In genomic region chr19:57997961-57998360, GRCm38 (mm10) we compare ENCODE assay signal across 8 mouse cellular contexts.
DNase-seq lines count a peak whose midpoint lies in the region; ATAC-seq and TF ChIP-seq lines count a peak whose summit lies in the region.
"Had no signal": no experiment of that assay in that cellular context is flagged by ENCODE, and none has a peak within 500 bp of the region (broad histone marks: within the 10 kb centered on the region; RNA-seq: fewer than 3 reads in every experiment).

No protein-coding gene starts in this region.

- no peaks in the 10 kb centered on the region for H3K9me3 ChIP-seq in kidney, embryonic 14.5 days (ENCODE audit: control insufficient read depth, low read length)
- H3K9me3 ChIP-seq in ES-E14 (ENCODE audit: control insufficient read depth, insufficient read depth, low read depth, low read length), result no peaks in the 10 kb centered on the region
- H3K9me3 ChIP-seq in midbrain, postnatal 0 days (ENCODE audit: low read length), result no peaks in the 10 kb centered on the region

- no peak overlapping the region for H3K4me2 ChIP-seq in kidney, embryonic 14.5 days (replicated peaks; ENCODE audit: low read depth, low read length)
- H3K4me2 ChIP-seq in midbrain, postnatal 0 days (ENCODE audit: low read depth, low read length, poor library complexity, severe bottlenecking), result no peak overlapping the region

- in situ Hi-C loops in ES-E14 (cut with MboI; ENCODE audit: low sequenced_read_pairs in 2 of 2, unreplicated experiment in 2 of 2), result no loop called here

- H3K4me1 ChIP-seq in kidney, embryonic 14.5 days (ENCODE audit: control insufficient read depth, insufficient read depth, low read length), result no peaks in the 10 kb centered on the region
- H3K4me1 ChIP-seq in ES-E14 (ENCODE audit: control insufficient read depth in 2 of 2, insufficient read depth in 2 of 2, low read length in 2 of 2, poor library complexity in 1 of 2), result no peaks in the 10 kb centered on the region
- H3K4me1 ChIP-seq in midbrain, postnatal 0 days (ENCODE audit: insufficient read depth, low read length), result no peaks in the 10 kb centered on the region

- peak; percentile 69 for TF ChIP-seq CTCF in midbrain, postnatal 0 days (IDR thresholded peaks at IDR 0.05)

- H3K27me3 ChIP-seq in kidney, embryonic 14.5 days (ENCODE audit: control insufficient read depth, insufficient read depth, low read length), result no peaks in the 10 kb centered on the region
- no peaks in the 10 kb centered on the region for H3K27me3 ChIP-seq in midbrain, postnatal 0 days (ENCODE audit: insufficient read depth, low read length)
- H3K27me3 ChIP-seq: megakaryocyte, embryonic 14.5 days had no signal

- DNase-seq in kidney, adult 9 months, result peak; percentile 22
- DNase-seq in CD4-positive helper T cell, adult 2 months (ENCODE audit: low read depth, low spot score), result peak; percentile 18
- peak; percentile 60 for DNase-seq in ES-E14 (ENCODE audit: low read depth, low spot score)
- peak; percentile 53 for DNase-seq in embryo, embryonic 9.5 days (ENCODE audit: extremely low spot score)
- peak; percentile 62 for DNase-seq in midbrain, postnatal 0 days (ENCODE audit: low spot score)
- DNase-seq in frontal cortex, postnatal 36 days (ENCODE audit: low spot score in 2 of 2), result no peak

- H3K27ac ChIP-seq in kidney, embryonic 14.5 days (ENCODE audit: low read depth, low read length), result no peak overlapping the region
- no peak overlapping the region for H3K27ac ChIP-seq in ES-E14 (ENCODE audit: insufficient read depth, low read depth, low read length, poor library complexity, severe bottlenecking)
- no peak overlapping the region for H3K27ac ChIP-seq in midbrain, postnatal 0 days (ENCODE audit: low read depth, low read length)

- 44% methylated on average over 4 of the region's 4 CpGs for whole genome bisulfite sequencing in kidney, embryonic 14.5 days
- WGBS in midbrain, postnatal 0 days, result 41% methylated on average over 4 of the region's 4 CpGs

- no peak for ATAC-seq in kidney, embryonic 14.5 days (ENCODE audit: low FRiP score, low TSS enrichment)
- ATAC-seq in midbrain, postnatal 0 days (ENCODE audit: low FRiP score), result no peak

- no peaks in the 10 kb centered on the region for H3K36me3 ChIP-seq in kidney, embryonic 14.5 days (ENCODE audit: control insufficient read depth, insufficient read depth, low read length)
- H3K36me3 ChIP-seq in ES-E14 (ENCODE audit: control insufficient read depth, insufficient read depth, low read length, poor library complexity, severe bottlenecking), result no peaks in the 10 kb centered on the region
- H3K36me3 ChIP-seq in midbrain, postnatal 0 days (ENCODE audit: insufficient read depth, low read length), result no peaks in the 10 kb centered on the region

- H3K4me3 ChIP-seq in kidney, embryonic 14.5 days (ENCODE audit: low read length), result no peak overlapping the region
- no peak overlapping the region for H3K4me3 ChIP-seq in ES-E14 (ENCODE audit: insufficient read depth in 1 of 2, low read depth in 1 of 2, low read length in 2 of 2, poor library complexity in 1 of 2, severe bottlenecking in 1 of 2)
- no peak overlapping the region for H3K4me3 ChIP-seq in midbrain, postnatal 0 days (ENCODE audit: low read depth, low read length)
- H3K4me3 ChIP-seq: megakaryocyte, embryonic 14.5 days had no signal

- no peak overlapping the region for H3K9ac ChIP-seq in kidney, embryonic 14.5 days (ENCODE audit: low read depth, low read length)
- no peak overlapping the region for H3K9ac ChIP-seq in ES-E14 (ENCODE audit: insufficient read depth, low read depth, low read length, poor library complexity, severe bottlenecking)
- H3K9ac ChIP-seq in midbrain, postnatal 0 days (replicated peaks; ENCODE audit: low read length, poor library complexity, severe bottlenecking), result no peak overlapping the region

TF ChIP-seq in ES-E14, 5 proteins besides CTCF, POLR2A, EP300 and RAD21:
- no peak for TF ChIP-seq MAFK (IDR thresholded peaks at IDR 0.05; ENCODE audit: insufficient read depth, low read depth, low read length)
- TF ChIP-seq ZC3H11A (IDR thresholded peaks at IDR 0.05; ENCODE audit: borderline replicate concordance, low read depth, low read length), result peak; percentile 70; the same call in 1 of the 2 replicates
TF ChIP-seq in ES-E14: peak in this region for 1.

Comparison
In these comparisons a context has a peak if more than half of its experiments do, and no peak if none do; other contexts are left out.
1. DNase-seq: peak in kidney, adult 9 months (single experiment), CD4-positive helper T cell, adult 2 months (single experiment), ES-E14 (single experiment), embryo, embryonic 9.5 days (single experiment) and midbrain, postnatal 0 days (single experiment); none in frontal cortex, postnatal 36 days (0 of 2).